11 mouse cellular contexts compared by ENCODE assay signal in the genomic region with DNA sequence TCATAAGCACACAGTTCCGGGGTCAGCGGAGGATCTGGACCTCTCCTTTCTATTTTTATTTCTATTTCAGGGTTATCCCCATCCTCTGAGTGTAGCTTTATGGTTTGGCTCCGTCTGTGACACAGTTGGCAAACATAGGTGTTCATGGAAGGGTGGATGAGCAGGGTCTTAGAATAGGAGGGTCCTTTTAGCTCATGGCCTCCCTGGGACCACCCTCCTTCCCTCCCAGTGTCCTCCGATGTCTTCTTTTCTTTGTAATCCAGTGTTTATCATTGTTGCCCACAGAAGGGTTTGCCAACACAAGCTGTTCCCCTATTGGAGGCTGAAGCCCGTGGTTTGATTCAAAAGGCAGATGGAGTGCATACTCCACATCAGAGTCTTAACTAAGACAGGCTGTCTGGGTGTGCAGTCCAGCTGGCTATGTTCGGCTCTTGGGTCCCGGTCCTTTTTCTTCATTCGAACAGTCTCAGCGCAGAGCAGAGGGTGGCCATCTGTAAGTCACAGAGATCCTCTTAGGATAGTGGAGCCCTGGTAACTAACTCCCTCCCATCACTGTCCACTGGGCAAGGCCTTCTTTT.
DNase-seq lines count a peak whose midpoint lies in the region; ATAC-seq lines count a peak whose summit lies in the region.
"Had no signal": no experiment of that assay in that cellular context is flagged by ENCODE, and none has a peak within 500 bp of the region (broad histone marks: within the 10 kb centered on the region; RNA-seq: fewer than 3 reads in every experiment).

No protein-coding gene starts in this region.

- DNase-seq in cerebellum, postnatal 10 days, result peak; percentile 80 to 82
- peak; percentile 66 for DNase-seq in retina, postnatal 1 day
- no peak for DNase-seq in retina, embryonic 14.5 days (ENCODE audit: low spot score)
- DNase-seq in layer of hippocampus, postnatal 14 days (ENCODE audit: low spot score in 2 of 2), result peak; percentile 41 to 70
- DNase-seq in urinary bladder, postnatal 14 days (ENCODE audit: low spot score), result no peak
- no peak for DNase-seq in thymus, postnatal 14 days
- DNase-seq: embryo, embryonic 11 days; heart, postnatal 10 days; kidney, adult 8-10 months had no signal

- ATAC-seq in cerebellum, adult (ENCODE audit: insufficient number of reproducible peaks, low FRiP score, low TSS enrichment), result no peak
- ATAC-seq in erythroblast, adult 5-6 weeks (replicated peaks; ENCODE audit: low FRiP score, poor library complexity, severe bottlenecking), result no peak

Comparison
In these comparisons a context has a peak if more than half of its experiments do, and no peak if none do; other contexts are left out.
1. DNase-seq: peak in cerebellum, postnatal 10 days (2 of 2), retina, postnatal 1 day (single experiment) and layer of hippocampus, postnatal 14 days (2 of 2); none in retina, embryonic 14.5 days (single experiment), urinary bladder, postnatal 14 days (single experiment) and thymus, postnatal 14 days (single experiment).